Mouse (Mus musculus) activated CD4-positive, CD25-positive, alpha-beta regulatory T cell, adult 9 weeks (primary cell): ENCODE data around the gene Csf1. TPM values are rescaled to one million over a fixed set of nuclear protein-coding genes. Genes with fewer than 3 reads are reported as not detected.

Experiments
- polyA plus RNA-seq: library from polyadenylated mRNA; unstranded; fragments of 100-300 nt; shearing (Covaris generic); gene quantifications from one replicate; pipeline ENCODE4 v1.2.1, GENCODE M21; 2017

Csf1 gene
- polyA plus RNA-seq = 22.6 TPM

GRCm38 (mm10) chr3:107759929-107760581, at the start of gene Csf1:
Csf1 (minus strand) TSS chr3:107760469.

DNA sequence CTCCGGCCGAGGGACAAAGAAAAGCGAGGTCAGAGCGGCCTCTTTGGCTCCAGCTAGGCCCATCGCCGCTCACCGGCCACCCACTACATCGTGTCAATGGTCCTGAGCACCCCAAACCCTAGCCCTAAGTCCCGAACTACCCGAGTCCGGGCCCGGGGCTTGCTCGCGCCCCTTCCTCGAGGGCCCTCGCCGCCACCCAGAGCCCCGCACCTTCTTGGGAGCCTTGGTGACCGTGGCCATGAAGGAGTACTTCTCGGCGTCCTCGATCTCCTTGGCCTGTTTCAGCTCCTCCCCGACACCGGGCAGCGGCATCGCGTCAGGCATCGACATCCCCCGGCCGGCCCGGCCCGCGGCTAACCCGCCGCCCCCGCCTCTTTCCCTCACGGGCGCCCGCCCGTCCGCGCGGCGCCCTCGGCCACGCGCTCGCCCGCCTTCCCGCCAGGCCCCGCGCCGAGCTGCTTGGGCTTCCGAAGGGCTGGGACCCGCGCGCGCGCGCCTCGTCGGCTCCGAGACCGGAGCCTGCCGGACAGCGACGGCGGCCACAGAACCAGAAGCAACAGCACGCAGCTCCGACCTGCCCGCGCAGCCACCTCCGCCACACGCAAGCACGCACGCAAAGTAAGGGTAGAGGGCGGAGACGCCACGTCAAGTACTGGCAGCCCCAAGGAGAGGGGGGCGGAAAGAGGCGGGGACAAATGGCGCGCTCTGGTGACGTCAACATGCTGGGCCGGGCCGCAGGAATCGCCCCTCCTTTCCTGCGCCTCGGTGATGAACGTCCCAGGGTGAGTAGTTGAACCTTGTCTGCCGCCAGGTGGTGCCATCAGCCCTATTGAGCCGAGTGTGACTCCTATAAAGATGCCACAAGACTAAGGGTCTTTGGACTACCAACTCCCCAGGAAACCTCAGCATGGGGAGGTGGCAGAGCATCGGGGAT, 64.1 kb downstream of the Csf1 start, which contains the start of gene Ahcyl1:
TSS of gene Ahcyl1 (minus strand) at position 613 of the 934 bp plus-strand sequence.

Other genes starting within 250 kb of the Csf1 start
- not detected for gene Slc6a17, start 242.5 kb downstream of the Csf1 start, polyA plus RNA-seq
- not detected for gene Ubl4b, start 205.4 kb downstream of the Csf1 start, polyA plus RNA-seq
- gene Alx3, start 165.4 kb downstream of the Csf1 start, polyA plus RNA-seq = not detected
- gene Gm10961, start 129.1 kb downstream of the Csf1 start, polyA plus RNA-seq = not detected
- 47.9 TPM for gene Strip1, start 128.8 kb downstream of the Csf1 start, polyA plus RNA-seq
- gene Ahcyl1, start 63.9 kb downstream of the Csf1 start, polyA plus RNA-seq = 10.7 TPM
- not detected for gene Eps8l3, start 116.8 kb upstream of the Csf1 start, polyA plus RNA-seq
- 1.4 TPM for gene Gstm5, start 135.4 kb upstream of the Csf1 start, polyA plus RNA-seq
- 1.2 TPM for gene Gstm7, start 171.3 kb upstream of the Csf1 start, polyA plus RNA-seq
- not detected for gene Gstm6, start 183.3 kb upstream of the Csf1 start, polyA plus RNA-seq
- not detected for gene Gstm3, start 208.8 kb upstream of the Csf1 start, polyA plus RNA-seq
- gene Gstm2, start 226.0 kb upstream of the Csf1 start, polyA plus RNA-seq = not detected